Mouse (Mus musculus) stomach, embryonic 16.5 days (tissue): ENCODE results near the gene Sh3bp5l. TPM values are rescaled to one million over a fixed set of nuclear protein-coding genes. Genes with fewer than 3 reads are reported as not detected.
A peak's percentile ranks its signal among the peaks of the same experiment; 100 is the strongest.

ENCODE experiments used
- ATAC-seq: fragments of 200-750 bp; cut with Nextera tagmentation; 2 replicates; pipeline ENCODE4 v1.8.0; 2017; ENCODE audit warnings: moderate number of reproducible peaks, moderate TSS enrichment; ENCODE audit not compliant: insufficient read depth, low FRiP score
- H3K27ac ChIP-seq: fragments of 300-500 bp; sonication (generic); 2 replicates; pipeline ENCODE4 v1.5.1; 2014; ENCODE audit warnings: low read length
- H3K27me3 ChIP-seq: fragments of 300-500 bp; sonication (generic); 2 replicates; pipeline ENCODE4 v1.6.1; 2014; ENCODE audit warnings: low read length, control low read depth, mixed read lengths; ENCODE audit not compliant: control insufficient read depth, insufficient read depth
- H3K36me3 ChIP-seq: fragments of 300-500 bp; sonication (generic); 2 replicates; pipeline ENCODE4 v1.6.1; 2014; ENCODE audit warnings: low read length; ENCODE audit not compliant: control insufficient read depth, insufficient read depth
- H3K4me1 ChIP-seq: fragments of 300-500 bp; sonication (generic); 2 replicates; pipeline ENCODE4 v1.6.1; 2014; ENCODE audit warnings: low read length, control low read depth, mixed read lengths; ENCODE audit not compliant: control insufficient read depth, insufficient read depth
- H3K4me2 ChIP-seq: fragments of 300-500 bp; sonication (generic); 2 replicates; pipeline ENCODE4 v1.6.1; 2014; ENCODE audit warnings: low read depth, low read length, mixed read lengths
- H3K4me3 ChIP-seq: fragments of 300-500 bp; sonication (generic); replicated peaks from 2 replicates; pipeline ENCODE4 v1.5.1; 2014; ENCODE audit warnings: mild to moderate bottlenecking, low read length
- H3K9ac ChIP-seq: fragments of 300-500 bp; sonication (generic); 2 replicates; pipeline ENCODE4 v1.6.1; 2014; ENCODE audit warnings: low read length
- H3K9me3 ChIP-seq: fragments of 300-500 bp; sonication (generic); replicated peaks from 2 replicates; pipeline ENCODE4 v1.6.1; 2016; ENCODE audit warnings: low read length, control low read depth; ENCODE audit not compliant: control insufficient read depth
- WGBS: fragments of 180-500 bp; shearing (Covaris S2); extraction: QIAGEN DNeasy Blood & Tissue Kit; methylation state at CpG from one replicate; pipeline ENCODE4 v1.1.7; 2014; 5-methylcytosine and 5-hydroxymethylcytosine counted together
- polyA plus RNA-seq: library from polyadenylated mRNA; unstranded; fragments of >200 nt; fragmentation: Nextera tagmentation; extraction: Ambion mirVana; gene quantifications from 2 replicates; pipeline ENCODE4 v1.2.1, GENCODE M21; 2015

Gene Sh3bp5l
- polyA plus RNA-seq, 1 experiment from 2014 or later = 29.8 TPM

DNA sequence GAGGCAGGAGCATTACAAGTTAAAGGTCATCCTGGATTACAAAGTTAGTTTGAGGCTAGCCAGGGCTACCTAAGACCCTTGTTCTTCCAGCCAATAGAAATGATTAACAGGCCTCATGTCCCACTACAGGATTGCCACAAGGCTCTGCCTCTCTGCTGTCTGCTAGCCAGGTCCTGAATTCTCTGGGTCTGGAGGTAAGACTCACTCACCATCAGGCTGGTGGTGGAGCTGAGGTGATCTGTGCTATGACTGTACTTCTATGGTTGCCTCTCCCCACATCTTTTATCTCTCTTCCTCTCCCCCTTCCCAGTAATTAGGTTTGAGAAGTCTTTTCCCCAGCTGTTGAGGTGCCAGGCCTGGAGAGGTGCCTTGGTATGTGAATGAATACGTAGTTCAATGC, 49.0 kb downstream of the Sh3bp5l start:
- H3K9me3 ChIP-seq = no peaks in the 10 kb centered on the region
- no peaks in the 10 kb centered on the region for H3K36me3 ChIP-seq
- H3K4me3 ChIP-seq = peak overlapping the region; percentile 13
- no peak overlapping the region for H3K9ac ChIP-seq
- no peaks in the 10 kb centered on the region for H3K27me3 ChIP-seq
- H3K4me1 ChIP-seq = no peaks in the 10 kb centered on the region
- WGBS = 77% methylated on average over 1 of the region's 1 CpGs
- no peak overlapping the region for H3K4me2 ChIP-seq
- H3K27ac ChIP-seq = no peak overlapping the region; the same call in 1 of the 2 replicates
- ATAC-seq = no peak

DNA sequence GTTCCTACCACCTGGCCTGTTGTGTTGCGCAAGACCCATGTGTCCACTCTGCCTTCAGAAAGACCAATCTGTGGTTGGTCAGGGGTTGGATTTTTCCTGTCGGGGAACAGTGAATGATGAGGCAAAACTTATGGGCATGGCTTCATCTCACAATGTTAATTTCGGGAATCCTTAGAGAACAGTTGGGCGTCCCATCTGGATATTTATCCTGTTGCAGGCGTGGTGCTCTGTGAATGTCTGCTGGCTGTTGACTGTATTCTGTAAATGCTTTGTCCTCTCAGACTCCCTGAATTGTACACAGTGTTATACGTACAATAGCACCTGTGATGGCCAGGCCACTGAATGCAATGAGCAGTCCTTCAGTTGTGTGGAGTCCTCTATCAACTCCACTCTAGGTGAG, 51.9 kb downstream of the Sh3bp5l start:
- H3K4me3 ChIP-seq = no peak overlapping the region
- no peaks in the 10 kb centered on the region for H3K27me3 ChIP-seq
- no peaks in the 10 kb centered on the region for H3K4me1 ChIP-seq
- WGBS = 84% methylated on average over 6 of the region's 6 CpGs
- H3K9me3 ChIP-seq = no peaks in the 10 kb centered on the region
- no peak overlapping the region for H3K9ac ChIP-seq
- H3K36me3 ChIP-seq = no peaks in the 10 kb centered on the region
- no peak for ATAC-seq
- H3K4me2 ChIP-seq = 0 out of 2 replicates have a peak overlapping the region, but pooled peaks have one; percentile 13
- no peak overlapping the region for H3K27ac ChIP-seq

Other genes starting within 250 kb of the Sh3bp5l start
- not detected in 2 replicates for gene Gm12248, start 237.6 kb upstream of the Sh3bp5l start, polyA plus RNA-seq
- gene Cnot8, start 226.6 kb upstream of the Sh3bp5l start, polyA plus RNA-seq = 71.7 and 74.6 TPM in 2 replicates
- 12.7 and 14.9 TPM in 2 replicates for gene Gemin5, start 162.2 kb upstream of the Sh3bp5l start, polyA plus RNA-seq
- 111 and 118 TPM in 2 replicates for gene Mrpl22, start 159.1 kb upstream of the Sh3bp5l start, polyA plus RNA-seq
- gene Igtp, start 131.2 kb upstream of the Sh3bp5l start, polyA plus RNA-seq = 4.5 and 6.3 TPM in 2 replicates
- gene Irgm2, start 131.1 kb upstream of the Sh3bp5l start, polyA plus RNA-seq = 3.7 and 4.0 TPM in 2 replicates
- 0.17 and 0.26 TPM in 2 replicates for gene 4930438A08Rik, start 55.9 kb upstream of the Sh3bp5l start, polyA plus RNA-seq
- gene Zfp692, start 23.7 kb upstream of the Sh3bp5l start, polyA plus RNA-seq = 28.8 and 29.9 TPM in 2 replicates
- 44.8 and 52.1 TPM in 2 replicates for gene Zfp672, start 385 bp upstream of the Sh3bp5l start, polyA plus RNA-seq
- 213 and 226 TPM in 2 replicates for gene Lypd8, start 48.3 kb downstream of the Sh3bp5l start, polyA plus RNA-seq
- not detected in 2 replicates for gene 1810065E05Rik, start 90.4 kb downstream of the Sh3bp5l start, polyA plus RNA-seq
- gene Gm12253, start 101.8 kb downstream of the Sh3bp5l start, polyA plus RNA-seq = not detected in 2 replicates
- gene Lypd9, start 122.2 kb downstream of the Sh3bp5l start, polyA plus RNA-seq = not detected in 2 replicates
- not detected in 2 replicates for gene Olfr30, start 131.5 kb downstream of the Sh3bp5l start, polyA plus RNA-seq
- not detected in 2 replicates for gene Olfr332, start 161.8 kb downstream of the Sh3bp5l start, polyA plus RNA-seq
- not detected in 2 replicates for gene Olfr331, start 171.8 kb downstream of the Sh3bp5l start, polyA plus RNA-seq
- gene Olfr330, start 204.1 kb downstream of the Sh3bp5l start, polyA plus RNA-seq = not detected in 2 replicates
- gene Olfr329-ps, start 215.7 kb downstream of the Sh3bp5l start, polyA plus RNA-seq = not detected in 2 replicates
- not detected in 2 replicates for gene Olfr328, start 224.9 kb downstream of the Sh3bp5l start, polyA plus RNA-seq
- gene Olfr224, start 239.8 kb downstream of the Sh3bp5l start, polyA plus RNA-seq = not detected in 2 replicates
- not detected in 2 replicates for gene Olfr325, start 247.0 kb downstream of the Sh3bp5l start, polyA plus RNA-seq